ENCODE assay signal across 14 mouse cellular contexts in the genomic region with DNA sequence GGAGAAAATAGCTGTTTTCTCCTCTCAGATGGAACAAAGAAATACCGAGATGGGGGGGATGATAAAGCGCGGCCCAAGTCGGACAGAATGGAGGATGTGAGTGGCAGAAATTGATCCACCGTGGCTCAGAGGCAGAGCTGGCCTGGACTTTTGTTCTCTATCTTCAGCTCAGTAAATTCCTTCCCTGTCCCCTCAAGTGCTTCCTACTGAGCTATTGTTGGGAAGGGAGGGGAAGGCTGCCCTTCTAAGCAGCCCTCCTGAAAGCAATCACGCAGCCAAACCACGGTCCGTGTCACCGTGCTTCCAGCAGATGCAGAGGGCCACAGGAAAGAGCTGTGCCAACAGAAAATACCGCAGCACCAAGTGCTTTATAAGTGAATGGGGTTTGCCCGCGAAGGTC.
DNase-seq lines count a peak whose midpoint lies in the region; ATAC-seq lines count a peak whose summit lies in the region.
"Had no signal": no experiment of that assay in that cellular context is flagged by ENCODE, and none has a peak within 500 bp of the region (broad histone marks: within the 10 kb centered on the region; RNA-seq: fewer than 3 reads in every experiment).

No protein-coding gene starts in this region.

- 8% methylated on average over 12 of the region's 12 CpGs for WGBS in heart, embryonic 13.5 days
- WGBS in hindbrain, embryonic 11.5 days, result 9% methylated on average over 12 of the region's 12 CpGs
- 18% methylated on average over 12 of the region's 12 CpGs for WGBS in kidney, embryonic 14.5 days

- H3K4me2 ChIP-seq in heart, embryonic 13.5 days, result peak overlapping the region; percentile 52
- H3K4me2 ChIP-seq in hindbrain, embryonic 11.5 days (replicated peaks; ENCODE audit: low read depth, low read length), result no peak overlapping the region; the same call in 1 of the 2 replicates
- no peak overlapping the region for H3K4me2 ChIP-seq in kidney, embryonic 14.5 days (replicated peaks; ENCODE audit: low read depth, low read length)
- H3K4me2 ChIP-seq: limb, embryonic 12.5 days had no signal

- H3K4me1 ChIP-seq in heart, embryonic 13.5 days, result peaks cover 12% of the 10 kb centered on the region
- H3K4me1 ChIP-seq in hindbrain, embryonic 11.5 days (replicated peaks; ENCODE audit: control insufficient read depth, insufficient read depth, low read length), result 0 out of 2 replicates have a peak, but pooled peaks cover 2% of the 10 kb centered on the region
- H3K4me1 ChIP-seq in kidney, embryonic 14.5 days (ENCODE audit: control insufficient read depth, insufficient read depth, low read length), result 0 out of 2 replicates have a peak, but pooled peaks cover 4% of the 10 kb centered on the region

- no peaks in the 10 kb centered on the region for H3K27me3 ChIP-seq in heart, embryonic 13.5 days (replicated peaks)
- no peaks in the 10 kb centered on the region for H3K27me3 ChIP-seq in hindbrain, embryonic 11.5 days (ENCODE audit: control insufficient read depth, insufficient read depth, low read length)
- no peaks in the 10 kb centered on the region for H3K27me3 ChIP-seq in kidney, embryonic 14.5 days (ENCODE audit: control insufficient read depth, insufficient read depth, low read length)
- H3K27me3 ChIP-seq: limb, embryonic 12.5 days had no signal

- H3K27ac ChIP-seq in heart, embryonic 13.5 days (replicated peaks), result 0 out of 2 replicates have a peak overlapping the region, but pooled peaks have one; percentile 20
- peak overlapping the region; percentile 27; the same call in 1 of the 2 replicates for H3K27ac ChIP-seq in hindbrain, embryonic 11.5 days (ENCODE audit: low read depth, low read length)
- no peak overlapping the region for H3K27ac ChIP-seq in kidney, embryonic 14.5 days (ENCODE audit: low read depth, low read length)
- H3K27ac ChIP-seq: limb, embryonic 12.5 days had no signal

- no peak for DNase-seq in heart, adult 11 months
- DNase-seq in embryo, embryonic 10.5 days (ENCODE audit: low spot score), result peak; percentile 63
- DNase-seq in hindbrain, embryonic 11.5 days (ENCODE audit: low spot score), result peak; percentile 56
- peak; percentile 23 for DNase-seq in neural tube, embryonic 10.5 days (ENCODE audit: extremely low spot score, low spot score)
- DNase-seq in ovary, postnatal 14 days (ENCODE audit: low spot score), result no peak
- no peak for DNase-seq in left cerebral cortex, postnatal 14 days (ENCODE audit: low spot score in 2 of 2)
- DNase-seq: B cell, adult 2 months; cerebellum, postnatal 14 days; heart, postnatal 4 days; kidney, postnatal 14 days had no signal

- no peak for ATAC-seq in heart, embryonic 13.5 days (ENCODE audit: extremely low read depth, insufficient number of reproducible peaks, low FRiP score, low TSS enrichment)
- ATAC-seq in hindbrain, embryonic 11.5 days (ENCODE audit: low FRiP score), result no peak
- no peak for ATAC-seq in kidney, embryonic 14.5 days (ENCODE audit: low FRiP score, low TSS enrichment)

- H3K9ac ChIP-seq in heart, embryonic 13.5 days, result peak overlapping the region; percentile 48; the same call in 1 of the 2 replicates
- H3K9ac ChIP-seq in hindbrain, embryonic 11.5 days (ENCODE audit: low read depth, low read length), result peak overlapping the region; percentile 45; the same call in 1 of the 2 replicates
- no peak overlapping the region for H3K9ac ChIP-seq in kidney, embryonic 14.5 days (ENCODE audit: low read depth, low read length)
- H3K9ac ChIP-seq: limb, embryonic 12.5 days had no signal

- no peaks in the 10 kb centered on the region for H3K36me3 ChIP-seq in heart, embryonic 13.5 days
- H3K36me3 ChIP-seq in hindbrain, embryonic 11.5 days (ENCODE audit: control insufficient read depth, insufficient read depth, low read length), result no peaks in the 10 kb centered on the region
- H3K36me3 ChIP-seq in kidney, embryonic 14.5 days (ENCODE audit: control insufficient read depth, insufficient read depth, low read length), result no peaks in the 10 kb centered on the region
- H3K36me3 ChIP-seq: limb, embryonic 12.5 days had no signal

- no peak overlapping the region for H3K4me3 ChIP-seq in heart, embryonic 13.5 days
- H3K4me3 ChIP-seq in hindbrain, embryonic 11.5 days (ENCODE audit: low read depth, low read length), result no peak overlapping the region
- no peak overlapping the region for H3K4me3 ChIP-seq in kidney, embryonic 14.5 days (ENCODE audit: low read length)
- H3K4me3 ChIP-seq: limb, embryonic 12.5 days; myocyte had no signal

- intact Hi-C loops in left cerebral cortex, postnatal 14 days (cut with DNase I), result no loop called here

- H3K9me3 ChIP-seq in heart, embryonic 13.5 days, result 0 out of 2 replicates have a peak, but pooled peaks cover 7% of the 10 kb centered on the region
- H3K9me3 ChIP-seq in hindbrain, embryonic 11.5 days (ENCODE audit: control insufficient read depth, low read length), result no peaks in the 10 kb centered on the region
- H3K9me3 ChIP-seq in kidney, embryonic 14.5 days (ENCODE audit: control insufficient read depth, low read length), result no peaks in the 10 kb centered on the region
- H3K9me3 ChIP-seq: limb, embryonic 12.5 days had no signal

Comparison
In these comparisons a context has a peak if more than half of its experiments do, and no peak if none do; other contexts are left out.
1. DNase-seq: peak in embryo, embryonic 10.5 days (single experiment), hindbrain, embryonic 11.5 days (single experiment) and neural tube, embryonic 10.5 days (single experiment); none in heart, adult 11 months (single experiment), ovary, postnatal 14 days (single experiment) and left cerebral cortex, postnatal 14 days (0 of 2).